Mouse (Mus musculus): ENCODE data around the gene Tmem117.

DNA sequence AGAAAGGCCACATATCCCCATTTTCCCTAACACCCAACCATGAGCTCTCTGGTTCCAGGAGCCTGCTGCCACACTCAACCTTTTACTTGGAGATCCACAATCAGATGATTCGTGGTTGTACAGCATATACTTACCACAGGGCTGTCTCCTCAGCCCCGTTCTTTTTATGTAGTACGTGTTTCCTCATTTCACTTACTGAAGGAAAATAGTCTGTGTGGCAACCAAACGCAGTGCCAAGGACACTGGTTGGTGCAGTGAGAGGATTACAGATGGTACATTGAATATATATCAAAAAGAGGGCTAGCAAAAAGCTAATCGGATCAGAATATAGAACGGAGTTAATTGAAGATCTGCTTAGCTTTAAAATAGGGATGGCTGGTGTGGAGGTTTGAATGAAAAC is 338.0 kb downstream of the Tmem117 start:
- no peak for TF ChIP-seq TAL1 (IDR thresholded peaks at IDR 0.05; ENCODE audit: low read length)
- no peak for TF ChIP-seq GATA1 (IDR thresholded peaks at IDR 0.05; ENCODE audit: low read length)

Measured in erythroblast, embryonic 14.5 days (primary cell).